Mouse (Mus musculus) stomach, postnatal 0 days (tissue): ENCODE data around the gene Zap70. TPM values are rescaled to one million over a fixed set of nuclear protein-coding genes. Genes with fewer than 3 reads are reported as not detected.

Experiments
- ATAC-seq: fragments of 200-750 bp; cut with Nextera tagmentation; 2 replicates; pipeline ENCODE4 v1.8.0; 2017; ENCODE audit not compliant: low FRiP score, low TSS enrichment
- DNase-seq: peaks from one replicate; pipeline ENCODE4 v3.0.0-alpha.2; 2016; ENCODE audit warnings: low spot score
- H3K27ac ChIP-seq: fragments of 300-500 bp; sonication (generic); replicated peaks from 2 replicates; pipeline ENCODE4 v1.5.1; 2014; ENCODE audit warnings: mild to moderate bottlenecking, control low read depth
- H3K27me3 ChIP-seq: fragments of 300-500 bp; sonication (generic); 2 replicates; pipeline ENCODE4 v1.6.1; 2014; ENCODE audit warnings: low read length; ENCODE audit not compliant: control insufficient read depth, insufficient read depth
- H3K36me3 ChIP-seq: fragments of 300-500 bp; sonication (generic); 2 replicates; pipeline ENCODE4 v1.6.1; 2014; ENCODE audit warnings: low read length, mixed read lengths; ENCODE audit not compliant: control insufficient read depth, insufficient read depth
- H3K4me1 ChIP-seq: fragments of 300-500 bp; sonication (generic); replicated peaks from 2 replicates; pipeline ENCODE4 v1.6.1; 2014; ENCODE audit warnings: antibody characterized with exemption; ENCODE audit not compliant: control insufficient read depth, insufficient read depth
- H3K4me2 ChIP-seq: fragments of 300-500 bp; sonication (generic); replicated peaks from 2 replicates; pipeline ENCODE4 v1.6.1; 2014; ENCODE audit warnings: low read depth, mild to moderate bottlenecking, control low read depth, moderate library complexity
- H3K4me3 ChIP-seq: fragments of 300-500 bp; sonication (generic); 2 replicates; pipeline ENCODE4 v1.5.1; 2014; ENCODE audit warnings: low read depth, low read length, control low read depth
- H3K9ac ChIP-seq: fragments of 300-500 bp; sonication (generic); 2 replicates; pipeline ENCODE4 v1.6.1; 2014; ENCODE audit warnings: mild to moderate bottlenecking, low read length, control low read depth, mixed read lengths
- H3K9me3 ChIP-seq: fragments of 300-500 bp; sonication (generic); 2 replicates; pipeline ENCODE4 v1.6.1; 2016; ENCODE audit warnings: low read length; ENCODE audit not compliant: control insufficient read depth
- CTCF ChIP-seq: IDR thresholded peaks from 2 replicates; pipeline ENCODE4 v1.5.1; 2016; ENCODE audit warnings: antibody characterized with exemption, low read depth, mild to moderate bottlenecking, moderate library complexity
- EP300 ChIP-seq: optimal IDR thresholded peaks from 2 replicates; pipeline ENCODE3; 2016; ENCODE audit warnings: antibody characterized with exemption
- WGBS: fragments of 180-500 bp; shearing (Covaris S2); extraction: QIAGEN DNeasy Blood & Tissue Kit; methylation state at CpG from one replicate; pipeline ENCODE4 v1.1.7; 2014; 5-methylcytosine and 5-hydroxymethylcytosine counted together
- polyA plus RNA-seq: library from polyadenylated mRNA; unstranded; fragments of >200 nt; fragmentation: Nextera tagmentation; extraction: Ambion mirVana; gene quantifications from 2 replicates; pipeline ENCODE4 v1.2.1, GENCODE M21; 2015

The Zap70 gene
- polyA plus RNA-seq, 1 experiment from 2014 or later: 0.25 TPM

DNA sequence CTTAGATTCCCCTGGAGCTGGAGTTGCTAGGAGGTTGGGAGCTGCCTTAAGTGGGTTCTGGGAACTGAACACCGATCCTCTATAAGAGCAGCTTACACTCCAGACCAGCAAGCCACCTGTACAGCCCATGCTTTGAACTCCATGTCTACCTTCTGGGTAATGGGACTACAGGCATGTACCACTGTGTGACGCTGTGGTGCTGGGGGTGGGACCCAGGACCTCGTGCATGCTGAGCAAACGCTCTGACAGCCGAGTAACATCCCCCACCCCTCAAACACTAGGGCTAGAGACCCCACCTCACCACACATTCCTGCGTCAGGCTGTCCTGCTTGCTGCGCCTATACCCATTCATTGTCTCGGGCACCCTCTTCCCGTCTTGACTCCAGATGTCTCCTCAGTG lies 3.0 kb upstream of the Zap70 start:
- WGBS: 78% methylated on average over 9 of the region's 9 CpGs
- no peaks in the 10 kb centered on the region for H3K36me3 ChIP-seq
- H3K4me3 ChIP-seq: no peak overlapping the region
- TF ChIP-seq CTCF (no peak), EP300 (no peak)
- H3K27ac ChIP-seq: no peak overlapping the region
- ATAC-seq (no peak), DNase-seq (no peak)
- no peaks in the 10 kb centered on the region for H3K9me3 ChIP-seq
- no peak overlapping the region for H3K4me2 ChIP-seq
- no peaks in the 10 kb centered on the region for H3K4me1 ChIP-seq
- H3K9ac ChIP-seq: no peak overlapping the region
- H3K27me3 ChIP-seq: no peaks in the 10 kb centered on the region

- Histone ChIP-seq H3K27me3 (no peaks in the 10 kb centered on the region), H3K9me3 (no peaks in the 10 kb centered on the region), H3K4me1 (no peaks in the 10 kb centered on the region), H3K36me3 (no peaks in the 10 kb centered on the region), H3K4me3 (no peak overlapping the region), H3K4me2 (no peak overlapping the region), H3K9ac (no peak overlapping the region), H3K27ac (no peak overlapping the region)
- DNase-seq (no peak), ATAC-seq (no peak)
- 88% methylated on average over 18 of the region's 18 CpGs for WGBS
- TF ChIP-seq EP300: no peak
- no peak for TF ChIP-seq CTCF
These were observed 2.5 kb upstream of the Zap70 start for GRCm38 (mm10) chr1:36759076-36759475.

DNA sequence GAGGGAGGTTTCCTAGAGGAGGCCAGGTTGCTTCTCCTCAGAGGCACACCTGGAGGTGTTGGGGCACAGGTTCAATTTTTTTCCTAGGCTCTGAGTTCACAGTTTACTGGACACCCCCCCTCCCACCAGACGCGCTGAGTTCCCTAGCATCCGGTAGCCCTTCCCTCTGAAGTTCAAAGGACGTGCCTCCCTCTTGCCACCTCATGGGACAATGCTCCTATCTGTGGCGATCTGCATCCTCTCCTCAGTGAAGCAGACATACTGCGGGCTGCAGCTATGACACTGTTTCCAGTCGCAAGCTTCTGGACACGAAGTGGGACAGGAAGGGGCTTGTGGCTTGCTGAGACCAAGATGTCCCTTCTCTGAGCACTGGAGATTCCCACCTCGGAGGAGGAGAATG lies 1.2 kb upstream of the Zap70 start:
- H3K9ac ChIP-seq: no peak overlapping the region
- DNase-seq (no peak), ATAC-seq (no peak)
- H3K27ac ChIP-seq: no peak overlapping the region
- H3K27me3 ChIP-seq: no peaks in the 10 kb centered on the region
- no peaks in the 10 kb centered on the region for H3K4me1 ChIP-seq
- H3K9me3 ChIP-seq: no peaks in the 10 kb centered on the region
- H3K4me3 ChIP-seq: no peak overlapping the region
- no peaks in the 10 kb centered on the region for H3K36me3 ChIP-seq
- 77% methylated on average over 9 of the region's 9 CpGs for WGBS
- no peak for TF ChIP-seq CTCF
- no peak for TF ChIP-seq EP300
- H3K4me2 ChIP-seq: no peak overlapping the region

GRCm38 (mm10) chr1:36761061-36761460 lies 537 bp upstream of the Zap70 start:
- ATAC-seq: no peak
- TF ChIP-seq EP300: no peak
- TF ChIP-seq CTCF: no peak
- no peaks in the 10 kb centered on the region for H3K9me3 ChIP-seq

GRCm38 (mm10) chr1:36766431-36767205 lies 5.0 kb downstream of the Zap70 start:
- 52% methylated on average over 4 of the region's 4 CpGs for WGBS
- no peak for TF ChIP-seq EP300
- no peak for TF ChIP-seq CTCF
- no peaks in the 10 kb centered on the region for H3K36me3 ChIP-seq
- no peaks in the 10 kb centered on the region for H3K4me1 ChIP-seq
- H3K4me3 ChIP-seq: no peak overlapping the region
- H3K9me3 ChIP-seq: no peaks in the 10 kb centered on the region
- H3K27ac ChIP-seq: no peak overlapping the region
- H3K4me2 ChIP-seq: no peak overlapping the region
- no peak overlapping the region for H3K9ac ChIP-seq
- ATAC-seq (no peak), DNase-seq (no peak)
- H3K27me3 ChIP-seq: no peaks in the 10 kb centered on the region

More at GRCm38 (mm10) chr1:36761061-36761460, 537 bp upstream of the Zap70 start:
- Histone ChIP-seq H3K27me3 (no peaks in the 10 kb centered on the region), H3K4me3 (no peak overlapping the region), H3K9ac (no peak overlapping the region), H3K4me2 (no peak overlapping the region), H3K4me1 (no peaks in the 10 kb centered on the region), H3K36me3 (no peaks in the 10 kb centered on the region), H3K27ac (no peak overlapping the region)
- DNase-seq: no peak
- 84% methylated on average over 8 of the region's 8 CpGs for WGBS

- Histone ChIP-seq H3K4me3 (no peak overlapping the region), H3K27me3 (no peaks in the 10 kb centered on the region), H3K4me1 (no peaks in the 10 kb centered on the region), H3K27ac (no peak overlapping the region), H3K4me2 (no peak overlapping the region), H3K9ac (no peak overlapping the region), H3K36me3 (no peaks in the 10 kb centered on the region), H3K9me3 (no peaks in the 10 kb centered on the region)
- WGBS: 9% methylated on average over 10 of the region's 10 CpGs
- DNase-seq: no peak
- no peak for TF ChIP-seq CTCF
- TF ChIP-seq EP300: no peak
- no peak for ATAC-seq
These were observed 5.7 kb downstream of the Zap70 start for GRCm38 (mm10) chr1:36767321-36767720.
